Mouse (Mus musculus) lung, postnatal 0 days (tissue): Measurements from ENCODE around the gene Ntrk1.

ENCODE experiments used
- CTCF ChIP-seq: IDR thresholded peaks from 2 replicates; pipeline ENCODE4 v1.5.1; 2016; ENCODE audit warnings: antibody characterized with exemption, mild to moderate bottlenecking
- EP300 ChIP-seq: IDR thresholded peaks from 2 replicates; pipeline ENCODE4 v1.6.1; 2016; ENCODE audit warnings: antibody characterized with exemption, mild to moderate bottlenecking, control low read depth

- TF ChIP-seq CTCF (no peak), EP300 (no peak)
Measured at GRCm38 (mm10) chr3:87766284-87766667, 28.7 kb downstream of the Ntrk1 start.
